Mouse (Mus musculus) neutrophil, adult 5-6 weeks (primary cell): ENCODE data around the gene Mns1. TPM values are rescaled to one million over a fixed set of nuclear protein-coding genes. Genes with fewer than 3 reads are reported as not detected.

Experiments used
- ATAC-seq: fragments of 151-379, 151-347 bp; 2 replicates; pipeline ENCODE4 v1.8.0; 2017; ENCODE audit warnings: mild to moderate bottlenecking, moderate TSS enrichment; ENCODE audit not compliant: insufficient number of reproducible peaks, poor library complexity, low FRiP score, severe bottlenecking; ENCODE audit errors: extremely low read depth
- total RNA-seq: library from RNA; stranded (forward); fragments of 200-1000 nt; gene quantifications from 2 replicates; pipeline ENCODE4 v1.2.3, GENCODE M21; 2017

Mns1 gene
- total RNA-seq, 1 experiment from 2014 or later = 3.8 TPM

DNA sequence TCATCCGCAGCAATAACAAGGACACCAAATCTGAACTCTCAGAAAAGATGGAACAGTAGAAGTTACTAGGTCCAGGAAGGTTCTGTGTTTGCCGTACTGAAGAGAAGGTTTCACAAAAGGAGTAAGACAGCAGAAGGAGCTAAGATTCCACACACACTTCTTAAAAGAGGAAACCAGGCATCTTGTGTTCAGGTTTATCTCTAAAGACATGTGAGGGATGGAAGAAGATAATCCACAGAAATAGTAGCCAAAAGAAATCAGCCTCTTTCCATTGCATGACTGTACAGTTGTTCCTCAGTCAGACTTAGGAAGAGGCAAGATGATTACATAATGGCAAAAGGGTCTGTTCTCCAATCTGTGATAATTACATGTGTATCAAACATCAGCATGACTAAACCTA, 24.6 kb downstream of the Mns1 start:
- ATAC-seq = no peak

DNA sequence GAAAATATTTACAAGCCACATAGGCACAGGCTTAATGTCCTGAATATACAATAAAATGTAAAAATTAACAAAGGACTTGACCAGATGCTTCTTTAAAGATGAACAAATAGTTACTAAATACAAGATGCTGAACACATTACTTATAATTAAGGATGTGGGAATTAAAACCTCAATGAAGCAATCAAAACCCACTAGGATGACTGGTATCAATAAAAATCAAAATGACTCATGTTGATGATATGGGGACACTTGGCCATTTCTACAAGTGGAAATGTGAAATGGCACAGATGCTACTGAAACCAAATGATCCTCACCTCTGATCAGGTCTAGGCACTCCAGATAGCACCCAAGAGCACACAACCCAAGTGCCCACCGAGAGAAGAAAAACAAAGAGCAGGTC, 27.0 kb downstream of the Mns1 start:
- no peak for ATAC-seq

- ATAC-seq = peak; percentile 55; the same call in 1 of the 2 replicates
Observed at GRCm38 (mm10) chr9:72465754-72466181, 28.0 kb downstream of the Mns1 start.

- peak; percentile 85 for ATAC-seq
Observed at GRCm38 (mm10) chr9:72467551-72468407, 30.0 kb downstream of the Mns1 start.

DNA sequence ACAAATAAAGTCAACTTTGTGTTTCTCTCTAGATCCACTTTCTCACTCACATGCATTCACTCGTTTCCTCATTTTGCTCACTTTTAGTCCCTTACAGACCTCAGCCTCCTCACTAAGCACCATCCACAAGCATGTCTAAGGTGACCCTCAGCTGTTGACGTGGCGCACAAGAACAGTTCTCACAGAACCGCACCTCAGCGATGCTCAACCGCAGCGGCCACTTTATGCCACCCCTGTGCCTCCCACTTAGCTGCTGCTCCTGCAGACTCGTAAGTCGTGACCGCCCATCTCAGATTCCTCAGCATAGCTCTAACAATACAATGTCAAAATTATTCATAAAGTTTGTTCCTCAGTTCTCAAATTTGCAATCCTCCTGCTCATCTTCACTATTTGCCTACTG, 30.8 kb downstream of the Mns1 start:
- no peak for ATAC-seq

DNA sequence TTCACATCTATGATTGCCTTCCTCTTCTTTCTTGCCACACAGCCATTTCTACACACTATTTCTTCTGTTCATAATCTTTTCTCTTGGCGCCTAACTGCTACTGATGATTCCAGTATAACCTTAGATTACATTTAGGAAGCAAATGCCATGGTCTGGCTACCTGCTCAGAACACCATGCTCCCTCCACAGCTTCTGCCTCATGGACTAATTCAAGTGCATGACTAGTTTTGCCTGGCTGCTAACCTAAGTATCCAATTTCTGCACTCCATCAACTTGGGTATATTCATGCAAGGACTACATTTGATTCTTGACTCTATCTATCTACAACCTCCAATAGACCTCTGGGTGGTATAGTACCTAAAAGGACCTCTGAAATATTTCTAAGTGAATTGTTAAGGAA, 32.0 kb downstream of the Mns1 start:
- ATAC-seq = no peak

DNA sequence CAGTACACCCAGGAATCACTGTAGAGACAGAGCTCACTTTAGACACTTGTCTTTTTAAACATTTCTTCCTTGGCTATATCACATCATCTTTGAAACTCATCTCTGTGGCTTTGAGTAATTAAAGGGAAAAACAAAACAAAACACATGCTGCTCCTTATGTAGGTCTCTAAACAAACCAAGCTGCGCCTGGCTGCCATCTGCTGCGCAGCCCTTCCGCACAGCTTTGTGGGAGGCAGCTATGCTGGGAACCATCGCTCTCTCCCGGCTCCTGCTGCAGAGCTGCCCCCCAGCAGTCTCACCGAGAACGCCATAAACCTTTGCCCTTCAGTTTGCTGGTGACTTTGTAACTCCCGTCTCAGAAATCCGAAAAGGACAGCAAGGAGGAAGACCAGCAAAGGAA, 37.7 kb downstream of the Mns1 start:
- ATAC-seq = no peak

DNA sequence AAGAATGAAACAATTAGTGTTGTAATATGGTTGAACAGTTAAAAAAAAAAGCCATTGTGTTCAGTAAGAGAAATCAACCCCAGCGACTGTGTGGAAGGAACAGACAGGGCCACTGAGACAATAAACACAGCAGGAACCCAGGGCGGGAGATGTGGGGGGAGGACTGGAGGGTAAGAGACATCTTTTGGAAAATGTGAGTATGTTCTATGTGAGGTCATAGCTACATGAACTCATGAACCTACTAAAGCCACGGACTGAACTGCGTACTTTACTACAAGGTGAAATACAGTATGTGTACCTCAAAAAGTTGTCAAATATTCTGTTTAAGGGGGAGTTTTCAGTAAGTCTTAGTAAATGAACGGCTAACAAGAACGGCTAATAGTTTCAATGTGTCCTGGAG, 39.5 kb downstream of the Mns1 start:
- ATAC-seq = no peak

DNA sequence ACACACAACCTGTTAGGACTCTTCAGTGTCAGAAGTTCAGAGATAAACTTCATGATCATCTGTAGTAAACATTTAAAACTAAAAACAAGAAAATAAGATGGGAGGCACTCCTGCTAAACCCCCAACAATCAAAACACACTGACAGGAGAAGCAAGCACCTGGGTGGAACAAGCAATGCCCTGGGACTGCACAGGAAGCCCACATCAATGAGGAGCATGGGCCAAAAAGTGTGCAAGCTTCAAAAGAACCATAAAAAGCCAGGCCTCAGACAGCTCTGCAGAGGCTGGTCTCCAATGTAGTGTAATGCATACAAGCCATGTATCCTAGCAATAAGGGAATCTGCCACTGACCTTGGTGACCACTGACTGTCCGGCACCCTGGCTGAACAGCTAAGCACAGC, 41.5 kb downstream of the Mns1 start:
- ATAC-seq = no peak

GRCm38 (mm10) chr9:72488523-72488922, 50.7 kb downstream of the Mns1 start:
- ATAC-seq = no peak

- ATAC-seq = no peak
Observed at GRCm38 (mm10) chr9:72489131-72489530, 51.3 kb downstream of the Mns1 start.

GRCm38 (mm10) chr9:72491559-72492193, 53.9 kb downstream of the Mns1 start:
- peak; percentile 90 for ATAC-seq

- ATAC-seq = peak; percentile 57
Observed at GRCm38 (mm10) chr9:72492194-72492565, 54.4 kb downstream of the Mns1 start, which contains the start of gene Tex9. Tex9 (minus strand) TSS chr9:72492212.

- peak; percentile 64; the same call in 1 of the 2 replicates for ATAC-seq
Observed at GRCm38 (mm10) chr9:72493465-72493864, 55.7 kb downstream of the Mns1 start.

DNA sequence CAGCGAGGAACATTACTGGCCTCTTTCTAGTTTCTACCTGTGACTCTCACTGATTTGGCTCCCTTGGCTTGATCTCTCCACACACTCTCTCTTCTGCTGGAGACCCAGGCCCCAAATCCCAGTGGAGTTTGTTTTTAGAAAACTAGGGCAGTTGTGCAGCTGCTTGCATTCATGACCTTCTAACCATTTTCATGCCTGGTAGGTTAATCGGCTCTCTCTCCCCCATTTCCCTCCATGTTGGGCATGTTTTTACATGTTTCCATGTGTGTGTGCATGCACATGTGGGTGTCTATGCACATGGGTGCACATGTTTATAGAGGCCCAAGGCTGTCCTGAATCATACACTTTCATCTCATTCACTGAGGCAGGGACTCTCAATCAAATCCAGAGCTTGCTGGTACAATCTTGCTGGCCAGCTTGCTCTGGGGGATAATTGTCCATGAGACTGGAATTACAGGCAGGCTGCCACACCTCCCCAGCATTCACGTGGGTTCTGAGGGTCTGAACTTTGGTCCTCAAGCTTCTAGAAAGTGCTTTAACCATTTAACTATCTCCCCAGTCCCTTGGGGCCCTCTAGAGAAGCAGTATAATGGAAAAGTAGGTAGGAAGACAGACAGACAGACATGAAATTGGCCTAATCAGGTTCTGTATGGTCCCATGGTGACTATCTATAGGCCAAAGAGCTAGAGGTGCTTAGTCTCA, 56.3 kb downstream of the Mns1 start:
- no peak for ATAC-seq

GRCm38 (mm10) chr9:72496691-72497090, 58.9 kb downstream of the Mns1 start:
- no peak for ATAC-seq

- no peak for ATAC-seq
Observed at GRCm38 (mm10) chr9:72497171-72497570, 59.4 kb downstream of the Mns1 start.
